Mouse (Mus musculus): ENCODE data around the gene Qrfp. TPM values are rescaled to one million over a fixed set of nuclear protein-coding genes. Genes with fewer than 3 reads are reported as not detected.
A peak's percentile ranks its signal among the peaks of the same experiment; 100 is the strongest.

Gene Qrfp
- polyA plus RNA-seq, 2 experiments = 0.16 to 0.30 TPM

GRCm38 (mm10) chr2:31825469-31825911 is 15.1 kb upstream of the Qrfp start:
- no peak for TF ChIP-seq POLR2A (IDR thresholded peaks at IDR 0.05; ENCODE audit: borderline replicate concordance, extremely low read depth, insufficient read depth, insufficient read length)
- no peak overlapping the region for H3K27ac ChIP-seq (replicated peaks; ENCODE audit: low read depth, low read length)
- 0 out of 2 replicates have a peak, but pooled peaks cover 3% of the 10 kb centered on the region for H3K27me3 ChIP-seq (ENCODE audit: control insufficient read depth, insufficient read depth, low read length)
- H3K4me2 ChIP-seq (replicated peaks; ENCODE audit: low read depth, low read length, severe bottlenecking) = no peak overlapping the region
- DNase-seq (ENCODE audit: low spot score) (no peak), ATAC-seq (ENCODE audit: low FRiP score, low read depth) (no peak)
- 73% methylated on average over 16 of the region's 16 CpGs for WGBS
- H3K9me3 ChIP-seq (ENCODE audit: control insufficient read depth, low read length) = no peaks in the 10 kb centered on the region
- peaks cover 15% of the 10 kb centered on the region for H3K4me1 ChIP-seq (ENCODE audit: control insufficient read depth, insufficient read depth, low read length)
- no peak overlapping the region for H3K4me3 ChIP-seq (replicated peaks; ENCODE audit: low read length)
- no peaks in the 10 kb centered on the region for H3K36me3 ChIP-seq (ENCODE audit: control insufficient read depth, insufficient read depth, low read length)
- H3K9ac ChIP-seq (ENCODE audit: low read depth, low read length, severe bottlenecking) = no peak overlapping the region

- H3K4me1 ChIP-seq (ENCODE audit: control insufficient read depth, insufficient read depth, low read length) = peaks cover 15% of the 10 kb centered on the region
- H3K9me3 ChIP-seq (ENCODE audit: control insufficient read depth, low read length) = no peaks in the 10 kb centered on the region
- 83% methylated on average over 12 of the region's 15 CpGs for WGBS
- no peak overlapping the region for H3K4me2 ChIP-seq (replicated peaks; ENCODE audit: low read depth, low read length, severe bottlenecking)
- no peaks in the 10 kb centered on the region for H3K36me3 ChIP-seq (ENCODE audit: control insufficient read depth, insufficient read depth, low read length)
- no peak overlapping the region for H3K4me3 ChIP-seq (replicated peaks; ENCODE audit: low read length)
- no peak for ATAC-seq (ENCODE audit: low FRiP score, low read depth)
- 0 out of 2 replicates have a peak, but pooled peaks cover 3% of the 10 kb centered on the region for H3K27me3 ChIP-seq (ENCODE audit: control insufficient read depth, insufficient read depth, low read length)
- TF ChIP-seq POLR2A (IDR thresholded peaks at IDR 0.05; ENCODE audit: borderline replicate concordance, extremely low read depth, insufficient read depth, insufficient read length) = no peak
- no peak overlapping the region for H3K9ac ChIP-seq (ENCODE audit: low read depth, low read length, severe bottlenecking)
- DNase-seq (ENCODE audit: low spot score) = no peak
- H3K27ac ChIP-seq (replicated peaks; ENCODE audit: low read depth, low read length) = no peak overlapping the region
These were observed 13.8 kb upstream of the Qrfp start for GRCm38 (mm10) chr2:31823933-31824730.

- Histone ChIP-seq H3K27me3 (ENCODE audit: control insufficient read depth, insufficient read depth, low read length) (0 out of 2 replicates have a peak, but pooled peaks cover 3% of the 10 kb centered on the region), H3K9me3 (ENCODE audit: control insufficient read depth, low read length) (no peaks in the 10 kb centered on the region), H3K36me3 (ENCODE audit: control insufficient read depth, insufficient read depth, low read length) (no peaks in the 10 kb centered on the region), H3K27ac (replicated peaks; ENCODE audit: low read depth, low read length) (no peak overlapping the region), H3K4me3 (replicated peaks; ENCODE audit: low read length) (peak overlapping the region; percentile 13), H3K4me2 (replicated peaks; ENCODE audit: low read depth, low read length, severe bottlenecking) (peak overlapping the region; percentile 39), H3K4me1 (ENCODE audit: control insufficient read depth, insufficient read depth, low read length) (peaks cover 9% of the 10 kb centered on the region), H3K9ac (ENCODE audit: low read depth, low read length, severe bottlenecking) (no peak overlapping the region)
- 11% methylated on average over 39 of the region's 39 CpGs for WGBS
- TF ChIP-seq POLR2A (IDR thresholded peaks at IDR 0.05; ENCODE audit: borderline replicate concordance, extremely low read depth, insufficient read depth, insufficient read length) = no peak
- DNase-seq (ENCODE audit: low spot score) (no peak), ATAC-seq (ENCODE audit: low FRiP score, low read depth) (no peak)
These were observed 12.4 kb upstream of the Qrfp start for GRCm38 (mm10) chr2:31822524-31823371.

- DNase-seq (ENCODE audit: low spot score) = peak; percentile 38
- Histone ChIP-seq H3K36me3 (ENCODE audit: control insufficient read depth, insufficient read depth, low read length) (no peaks in the 10 kb centered on the region), H3K4me1 (ENCODE audit: control insufficient read depth, insufficient read depth, low read length) (no peaks in the 10 kb centered on the region), H3K27ac (replicated peaks; ENCODE audit: low read depth, low read length) (no peak overlapping the region), H3K27me3 (ENCODE audit: control insufficient read depth, insufficient read depth, low read length) (no peaks in the 10 kb centered on the region), H3K4me2 (replicated peaks; ENCODE audit: low read depth, low read length, severe bottlenecking) (no peak overlapping the region), H3K9me3 (ENCODE audit: control insufficient read depth, low read length) (no peaks in the 10 kb centered on the region), H3K4me3 (replicated peaks; ENCODE audit: low read length) (no peak overlapping the region), H3K9ac (ENCODE audit: low read depth, low read length, severe bottlenecking) (no peak overlapping the region)
- 26% methylated on average over 5 of the region's 5 CpGs for WGBS
- no peak for TF ChIP-seq POLR2A (IDR thresholded peaks at IDR 0.05; ENCODE audit: borderline replicate concordance, extremely low read depth, insufficient read depth, insufficient read length)
- ATAC-seq (ENCODE audit: low FRiP score, low read depth) = no peak
These were observed 5.0 kb upstream of the Qrfp start for GRCm38 (mm10) chr2:31815367-31815766.

GRCm38 (mm10) chr2:31814699-31815098 is 4.3 kb upstream of the Qrfp start:
- Histone ChIP-seq H3K4me3 (replicated peaks; ENCODE audit: low read length) (no peak overlapping the region), H3K36me3 (ENCODE audit: control insufficient read depth, insufficient read depth, low read length) (no peaks in the 10 kb centered on the region), H3K4me1 (ENCODE audit: control insufficient read depth, insufficient read depth, low read length) (peaks cover 4% of the 10 kb centered on the region), H3K9ac (ENCODE audit: low read depth, low read length, severe bottlenecking) (no peak overlapping the region), H3K27ac (replicated peaks; ENCODE audit: low read depth, low read length) (no peak overlapping the region), H3K9me3 (ENCODE audit: control insufficient read depth, low read length) (no peaks in the 10 kb centered on the region), H3K4me2 (replicated peaks; ENCODE audit: low read depth, low read length, severe bottlenecking) (no peak overlapping the region), H3K27me3 (ENCODE audit: control insufficient read depth, insufficient read depth, low read length) (no peaks in the 10 kb centered on the region)
- no peak for TF ChIP-seq POLR2A (IDR thresholded peaks at IDR 0.05; ENCODE audit: borderline replicate concordance, extremely low read depth, insufficient read depth, insufficient read length)
- DNase-seq (ENCODE audit: low spot score) (no peak), ATAC-seq (ENCODE audit: low FRiP score, low read depth) (no peak)
- WGBS = 69% methylated on average over 7 of the region's 7 CpGs
